Mouse (Mus musculus): ENCODE results near the gene Slc25a21. TPM values are rescaled to one million over a fixed set of nuclear protein-coding genes. Genes with fewer than 3 reads are reported as not detected.

Gene Slc25a21
- total and polyA plus RNA-seq, 2 experiments from 2014 or later = 0.19 to 0.29 TPM

DNA sequence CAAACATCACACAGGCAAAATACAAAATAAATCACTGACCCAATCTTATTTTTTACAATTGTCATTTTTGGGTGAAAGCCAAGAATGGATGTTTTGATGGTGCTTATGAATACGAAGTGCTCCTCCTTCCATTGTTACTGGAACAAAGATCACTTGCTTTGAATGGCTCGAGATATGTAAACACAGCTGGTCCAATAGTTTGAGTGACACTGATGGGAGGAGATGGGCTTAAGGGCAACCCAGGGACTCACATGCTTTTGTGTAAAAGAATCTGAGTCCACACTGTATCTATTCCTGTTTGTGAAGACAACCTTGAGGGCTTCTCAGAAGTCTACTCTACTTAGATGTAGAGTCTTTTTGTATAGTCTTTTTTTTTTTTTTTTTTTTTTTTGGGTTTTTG lies 389.8 kb downstream of the Slc25a21 start:
- no peaks in the 10 kb centered on the region for H3K9me3 ChIP-seq (ENCODE audit: low read length)
- no peak for TF ChIP-seq CTCF (IDR thresholded peaks at IDR 0.05; ENCODE audit: low read depth)
- H3K4me1 ChIP-seq (ENCODE audit: insufficient read depth) = no peaks in the 10 kb centered on the region
- WGBS = 48% methylated on average over 2 of the region's 2 CpGs
- no peaks in the 10 kb centered on the region for H3K36me3 ChIP-seq (ENCODE audit: insufficient read depth)
- H3K27ac ChIP-seq (ENCODE audit: low read depth, low read length) = no peak overlapping the region
- no peaks in the 10 kb centered on the region for H3K27me3 ChIP-seq (ENCODE audit: insufficient read depth, low read length)
- ATAC-seq (no peak; the same call in 1 of the 2 replicates), DNase-seq (no peak)
- H3K4me3 ChIP-seq (ENCODE audit: low read depth, low read length) = no peak overlapping the region
- no peak overlapping the region for H3K9ac ChIP-seq
- H3K4me2 ChIP-seq (ENCODE audit: low read depth) = no peak overlapping the region

DNA sequence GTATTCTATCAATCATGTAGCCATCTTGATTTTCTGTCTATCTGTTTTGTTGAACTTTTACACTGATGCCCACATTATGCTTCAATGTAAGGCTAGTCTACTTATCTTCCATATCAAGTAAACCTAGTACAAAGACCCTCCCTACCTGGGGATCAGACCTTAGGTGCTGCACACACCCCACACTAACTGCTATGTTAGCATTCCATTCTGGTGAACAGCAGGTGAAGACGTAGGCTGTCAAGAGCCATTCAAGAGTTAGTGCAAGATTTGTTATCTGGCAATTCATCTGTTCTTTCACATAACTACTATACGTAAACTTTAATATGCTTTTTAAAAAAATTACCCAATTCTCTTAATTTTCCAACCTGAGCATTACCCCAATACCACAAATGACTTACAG lies 390.2 kb downstream of the Slc25a21 start:
- H3K4me2 ChIP-seq (ENCODE audit: low read depth) = no peak overlapping the region
- no peak for TF ChIP-seq CTCF (IDR thresholded peaks at IDR 0.05; ENCODE audit: low read depth)
- H3K4me3 ChIP-seq (ENCODE audit: low read depth, low read length) = no peak overlapping the region
- no peaks in the 10 kb centered on the region for H3K27me3 ChIP-seq (ENCODE audit: insufficient read depth, low read length)
- DNase-seq = no peak
- H3K9ac ChIP-seq = no peak overlapping the region
- WGBS = 73% methylated on average over 2 of the region's 2 CpGs
- no peak overlapping the region for H3K27ac ChIP-seq (ENCODE audit: low read depth, low read length)
- no peaks in the 10 kb centered on the region for H3K4me1 ChIP-seq (ENCODE audit: insufficient read depth)
- ATAC-seq = no peak
- H3K36me3 ChIP-seq (ENCODE audit: insufficient read depth) = no peaks in the 10 kb centered on the region
- H3K9me3 ChIP-seq (ENCODE audit: low read length) = no peaks in the 10 kb centered on the region

DNA sequence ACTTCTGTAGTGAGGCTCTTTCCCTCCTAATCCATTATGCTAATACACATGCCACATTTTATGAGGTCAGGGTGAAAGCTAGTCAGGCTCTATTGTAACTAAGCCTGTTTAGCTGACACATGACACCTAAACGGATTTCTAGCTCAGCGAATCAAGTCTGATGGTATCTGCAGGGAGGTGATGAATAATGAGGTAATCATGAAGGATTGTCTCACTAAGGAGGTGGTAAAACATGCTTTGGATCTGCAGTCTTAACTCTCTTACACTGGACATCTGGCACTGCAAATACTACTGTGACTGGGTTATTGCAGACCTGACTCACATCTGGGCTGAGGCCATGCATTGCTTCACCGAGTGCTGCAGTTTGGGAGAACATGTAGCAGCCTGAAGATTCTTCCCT lies 392.8 kb downstream of the Slc25a21 start:
- no peak for TF ChIP-seq CTCF (IDR thresholded peaks at IDR 0.05; ENCODE audit: low read depth)
- H3K27me3 ChIP-seq (ENCODE audit: insufficient read depth, low read length) = no peaks in the 10 kb centered on the region
- no peak overlapping the region for H3K27ac ChIP-seq (ENCODE audit: low read depth, low read length)
- no peaks in the 10 kb centered on the region for H3K36me3 ChIP-seq (ENCODE audit: insufficient read depth)
- H3K9ac ChIP-seq = no peak overlapping the region
- DNase-seq (no peak), ATAC-seq (no peak)
- H3K9me3 ChIP-seq (ENCODE audit: low read length) = no peaks in the 10 kb centered on the region
- H3K4me1 ChIP-seq (ENCODE audit: insufficient read depth) = no peaks in the 10 kb centered on the region
- no peak overlapping the region for H3K4me2 ChIP-seq (ENCODE audit: low read depth)
- WGBS = 43% methylated on average over 3 of the region's 3 CpGs
- no peak overlapping the region for H3K4me3 ChIP-seq (ENCODE audit: low read depth, low read length)

DNA sequence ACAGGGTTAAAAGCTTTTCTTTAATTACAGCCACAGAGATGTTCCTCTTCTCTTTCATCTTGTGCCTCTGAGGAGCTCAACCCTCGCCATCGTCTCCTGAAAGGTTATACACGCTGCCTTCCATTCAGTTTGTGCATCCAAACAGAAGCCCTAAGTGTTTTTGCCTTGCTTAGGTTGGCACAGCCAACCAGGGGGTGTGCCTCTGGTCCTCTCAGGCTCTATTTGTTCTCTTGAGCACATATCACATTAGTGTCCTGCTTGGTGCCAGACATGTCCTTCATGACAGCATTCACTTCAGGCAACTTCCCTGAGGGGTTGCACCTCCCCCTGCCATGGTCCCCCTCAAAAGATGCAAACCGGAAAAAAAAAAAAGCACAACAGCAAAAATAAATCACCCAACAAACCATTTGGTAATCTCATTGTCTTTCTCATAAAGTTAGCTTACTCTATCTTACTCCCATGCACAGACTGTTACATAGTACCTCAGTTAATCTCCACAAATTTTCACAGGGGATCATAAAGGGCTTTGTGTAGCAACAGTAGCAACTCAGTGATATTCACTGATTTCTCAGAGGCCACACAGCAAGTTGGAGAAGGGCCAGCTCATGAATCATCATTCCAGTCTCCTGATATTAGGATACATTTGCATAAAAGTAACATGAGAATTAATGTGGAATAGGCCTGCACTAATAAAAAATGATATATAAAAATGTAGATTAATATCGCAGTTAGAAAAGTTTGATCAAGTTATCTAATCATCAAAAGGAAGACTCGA lies 398.4 kb downstream of the Slc25a21 start:
- WGBS = 39% methylated on average over 6 of the region's 6 CpGs
- no peak overlapping the region for H3K4me3 ChIP-seq (ENCODE audit: low read depth, low read length)
- H3K36me3 ChIP-seq (ENCODE audit: insufficient read depth) = no peaks in the 10 kb centered on the region
- no peak; the same call in 1 of the 2 replicates for ATAC-seq
- no peaks in the 10 kb centered on the region for H3K4me1 ChIP-seq (ENCODE audit: insufficient read depth)
- no peak for TF ChIP-seq CTCF (IDR thresholded peaks at IDR 0.05; ENCODE audit: low read depth)
- no peaks in the 10 kb centered on the region for H3K27me3 ChIP-seq (ENCODE audit: insufficient read depth, low read length)
- H3K27ac ChIP-seq (ENCODE audit: low read depth, low read length) = no peak overlapping the region
- no peak overlapping the region for H3K9ac ChIP-seq
- no peak overlapping the region for H3K4me2 ChIP-seq (ENCODE audit: low read depth)
- DNase-seq = no peak
- no peaks in the 10 kb centered on the region for H3K9me3 ChIP-seq (ENCODE audit: low read length)

DNA sequence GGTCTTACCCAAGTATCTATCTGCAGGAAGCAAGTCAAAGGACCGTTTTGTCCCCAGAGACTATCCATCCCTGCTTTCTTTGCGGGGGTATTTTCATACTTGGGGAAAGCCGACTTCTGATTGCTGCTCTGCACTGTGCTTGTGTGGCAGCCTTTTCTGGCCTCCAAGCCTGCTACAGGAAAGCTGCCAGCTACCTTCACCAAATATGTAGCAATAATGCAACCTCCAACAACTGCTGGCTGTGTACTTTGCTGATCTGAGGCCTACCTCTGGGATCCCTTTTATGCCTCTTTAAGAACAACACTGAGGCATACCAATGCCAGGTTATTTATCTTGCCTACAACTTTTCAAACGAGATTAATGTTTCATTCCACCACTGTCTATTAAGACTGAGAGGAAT lies 408.0 kb downstream of the Slc25a21 start:
- WGBS = 73% methylated on average over 4 of the region's 4 CpGs
- H3K27me3 ChIP-seq (ENCODE audit: insufficient read depth, low read length) = no peaks in the 10 kb centered on the region
- TF ChIP-seq CTCF (IDR thresholded peaks at IDR 0.05; ENCODE audit: low read depth) = no peak

DNA sequence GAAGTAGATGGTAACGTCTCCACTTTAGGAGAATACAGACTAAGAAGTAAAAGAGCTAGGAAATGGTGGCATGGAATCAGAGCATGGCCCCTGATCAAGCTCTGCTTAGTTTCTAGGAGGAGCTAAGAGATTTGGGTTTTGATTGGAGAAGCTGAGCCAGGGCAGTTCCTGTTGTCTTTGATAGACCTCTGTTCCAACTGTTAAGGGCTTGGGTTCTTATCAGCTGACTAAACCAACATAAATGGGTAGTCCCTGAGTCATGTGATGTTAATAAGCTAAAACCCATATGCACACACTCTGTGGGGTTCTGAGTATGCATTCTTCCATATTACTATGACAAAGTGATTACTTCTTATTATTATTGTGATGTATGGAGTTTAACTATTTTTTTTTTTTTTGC lies 412.0 kb downstream of the Slc25a21 start:
- H3K9ac ChIP-seq = no peak overlapping the region
- 72% methylated on average over 1 of the region's 1 CpGs for WGBS
- ATAC-seq = no peak

More for the DNA sequence above, 408.0 kb downstream of the Slc25a21 start:
- no peak for ATAC-seq
- H3K4me3 ChIP-seq (ENCODE audit: low read depth, low read length) = no peak overlapping the region
- no peaks in the 10 kb centered on the region for H3K9me3 ChIP-seq (ENCODE audit: low read length)
- no peak overlapping the region for H3K27ac ChIP-seq (ENCODE audit: low read depth, low read length)
- DNase-seq = no peak
- H3K4me1 ChIP-seq (ENCODE audit: insufficient read depth) = no peaks in the 10 kb centered on the region
- no peak overlapping the region for H3K9ac ChIP-seq
- no peaks in the 10 kb centered on the region for H3K36me3 ChIP-seq (ENCODE audit: insufficient read depth)
- H3K4me2 ChIP-seq (ENCODE audit: low read depth) = no peak overlapping the region

DNA sequence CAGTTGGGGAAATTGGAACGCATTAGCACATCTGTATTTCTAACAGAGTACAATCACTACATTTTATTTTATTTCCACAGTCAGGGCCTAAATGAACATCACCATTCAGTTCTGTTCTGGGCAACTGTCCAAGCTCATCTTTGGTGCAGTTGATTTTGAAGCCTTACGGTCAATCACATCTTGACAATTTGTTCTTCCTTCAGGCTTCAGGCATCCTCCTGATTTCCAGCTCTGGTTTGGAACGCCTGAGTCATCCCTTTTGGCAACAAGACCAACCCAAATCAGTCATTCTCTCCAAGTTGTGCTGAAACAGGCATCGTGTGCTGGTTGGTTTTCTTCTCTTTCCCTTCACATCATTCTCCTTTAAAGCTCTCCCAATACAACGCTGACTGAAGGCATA lies 416.1 kb downstream of the Slc25a21 start:
- no peak overlapping the region for H3K27ac ChIP-seq (ENCODE audit: low read depth, low read length)
- no peaks in the 10 kb centered on the region for H3K27me3 ChIP-seq (ENCODE audit: insufficient read depth, low read length)
- no peak overlapping the region for H3K9ac ChIP-seq
- H3K4me3 ChIP-seq (ENCODE audit: low read depth, low read length) = no peak overlapping the region
- DNase-seq = no peak
- WGBS = 56% methylated on average over 5 of the region's 5 CpGs
- no peaks in the 10 kb centered on the region for H3K4me1 ChIP-seq (ENCODE audit: insufficient read depth)
- no peaks in the 10 kb centered on the region for H3K36me3 ChIP-seq (ENCODE audit: insufficient read depth)
- no peak overlapping the region for H3K4me2 ChIP-seq (ENCODE audit: low read depth)
- ATAC-seq = no peak
- H3K9me3 ChIP-seq (ENCODE audit: low read length) = no peaks in the 10 kb centered on the region
- TF ChIP-seq CTCF (IDR thresholded peaks at IDR 0.05; ENCODE audit: low read depth) = no peak

More for the DNA sequence above, 412.0 kb downstream of the Slc25a21 start:
- Histone ChIP-seq H3K4me1 (ENCODE audit: insufficient read depth) (no peaks in the 10 kb centered on the region), H3K27me3 (ENCODE audit: insufficient read depth, low read length) (no peaks in the 10 kb centered on the region), H3K9me3 (ENCODE audit: low read length) (no peaks in the 10 kb centered on the region), H3K36me3 (ENCODE audit: insufficient read depth) (no peaks in the 10 kb centered on the region), H3K27ac (ENCODE audit: low read depth, low read length) (no peak overlapping the region), H3K4me2 (ENCODE audit: low read depth) (no peak overlapping the region), H3K4me3 (ENCODE audit: low read depth, low read length) (no peak overlapping the region)
- TF ChIP-seq CTCF (IDR thresholded peaks at IDR 0.05; ENCODE audit: low read depth) = no peak
- DNase-seq = no peak

Data from forebrain, postnatal 0 days (tissue).